Mouse (Mus musculus) layer of hippocampus, postnatal 10 days (tissue): Measurements from ENCODE around the gene Hsd17b12. TPM values are rescaled to one million over a fixed set of nuclear protein-coding genes. Genes with fewer than 3 reads are reported as not detected.
A peak's percentile ranks its signal among the peaks of the same experiment; 100 is the strongest.

Experiments
- DNase-seq, 2 experiments: peaks; one replicate each; pipeline ENCODE4 v3.0.0; 2021; ENCODE audit warnings: low spot score in 2 of 2
- total RNA-seq, 2 experiments: library from RNA; stranded (reverse); gene quantifications; 2 replicates each; pipeline ENCODE4 v1.2.3; 2021

Gene Hsd17b12
- total RNA-seq, 2 experiments from 2014 or later: 82.7 to 87.5 TPM

- DNase-seq: no peak
These were observed 54.0 kb downstream of the Hsd17b12 start for GRCm38 (mm10) chr2:94103758-94104157.

- no peak for DNase-seq
These were observed 67.9 kb downstream of the Hsd17b12 start for GRCm38 (mm10) chr2:94089901-94090300.

- DNase-seq: no peak
These were observed 88.3 kb downstream of the Hsd17b12 start for GRCm38 (mm10) chr2:94069482-94069881.

- DNase-seq: no peak
These were observed 91.1 kb downstream of the Hsd17b12 start for GRCm38 (mm10) chr2:94066540-94067135.

- no peak for DNase-seq
These were observed 91.6 kb downstream of the Hsd17b12 start for GRCm38 (mm10) chr2:94066120-94066519.

GRCm38 (mm10) chr2:94062791-94063190, 95.0 kb downstream of the Hsd17b12 start:
- no peak for DNase-seq

GRCm38 (mm10) chr2:94059459-94059858, 98.3 kb downstream of the Hsd17b12 start:
- peak; percentile 41 to 67 for DNase-seq

- DNase-seq: peak; percentile 45 to 54
These were observed 103.0 kb downstream of the Hsd17b12 start for GRCm38 (mm10) chr2:94054813-94055212.

- no peak for DNase-seq
These were observed 105.8 kb downstream of the Hsd17b12 start for GRCm38 (mm10) chr2:94051952-94052351.

- no peak for DNase-seq
These were observed 106.9 kb downstream of the Hsd17b12 start for GRCm38 (mm10) chr2:94050901-94051300.

GRCm38 (mm10) chr2:94049471-94050176, 108.1 kb downstream of the Hsd17b12 start:
- DNase-seq: no peak

GRCm38 (mm10) chr2:94048733-94049470, 108.9 kb downstream of the Hsd17b12 start:
- no peak for DNase-seq

- no peak for DNase-seq
These were observed 109.5 kb downstream of the Hsd17b12 start for GRCm38 (mm10) chr2:94048271-94048670.

GRCm38 (mm10) chr2:94045411-94046090, 112.2 kb downstream of the Hsd17b12 start:
- DNase-seq: no peak

- DNase-seq: no peak
These were observed 113.6 kb downstream of the Hsd17b12 start for GRCm38 (mm10) chr2:94044174-94044573.

GRCm38 (mm10) chr2:94043662-94044061, 114.1 kb downstream of the Hsd17b12 start:
- DNase-seq: peak in 1 of 2 experiments; percentile 19

GRCm38 (mm10) chr2:94042461-94042860, 115.3 kb downstream of the Hsd17b12 start:
- DNase-seq: no peak

GRCm38 (mm10) chr2:94040391-94041125, 117.2 kb downstream of the Hsd17b12 start:
- DNase-seq: no peak

- DNase-seq: peak; percentile 91
These were observed 122.1 kb downstream of the Hsd17b12 start for GRCm38 (mm10) chr2:94035428-94036331.

GRCm38 (mm10) chr2:94030602-94031001, 127.2 kb downstream of the Hsd17b12 start:
- no peak for DNase-seq
